Mouse (Mus musculus) skeletal muscle tissue, adult 2 months (tissue): Measurements from ENCODE around the gene Hic1.

Source experiments
- DNase-seq: peaks from one replicate; pipeline ENCODE4 v3.0.0-alpha.2; 2012; ENCODE audit warnings: low read depth, low spot score

Gene Hic1

DNA sequence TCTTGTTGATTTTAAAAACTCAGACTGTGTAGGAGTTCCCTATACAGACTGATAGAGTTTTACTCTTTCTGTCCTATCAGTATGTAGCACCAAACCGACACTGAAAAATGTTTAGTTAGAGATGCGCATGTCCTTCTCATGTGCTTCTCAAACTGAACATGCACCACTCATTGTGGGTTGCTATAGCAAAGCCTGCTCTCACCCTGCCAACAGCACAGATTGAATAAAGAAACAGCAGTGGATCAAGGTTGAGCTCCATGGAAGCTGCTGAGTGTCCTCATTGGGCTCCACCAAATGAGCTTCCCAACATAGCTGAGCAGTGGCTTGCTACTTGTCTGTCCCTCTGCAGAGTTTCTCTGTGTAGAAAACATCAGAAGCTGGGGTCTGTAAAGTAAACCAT is 51.2 kb downstream of the Hic1 start:
- no peak for DNase-seq

DNA sequence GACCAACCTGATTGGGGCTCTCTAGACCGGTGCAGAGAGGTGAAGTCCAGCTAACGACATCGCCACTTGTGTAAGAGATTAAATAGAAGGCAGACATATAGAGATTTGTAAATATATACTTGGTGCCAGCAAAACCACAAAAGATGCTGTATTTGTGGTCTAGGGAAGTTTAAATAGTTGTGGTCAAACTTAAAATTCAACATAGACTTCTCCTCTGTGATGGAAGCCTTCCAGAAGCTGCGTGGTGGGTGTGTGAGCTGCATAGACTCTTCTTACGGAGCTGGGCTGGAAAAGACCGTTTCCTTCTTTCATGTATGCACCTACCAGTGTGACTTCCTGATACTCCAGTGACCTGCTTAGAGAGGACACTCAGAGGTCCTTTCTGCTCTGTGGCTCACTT is 52.9 kb downstream of the Hic1 start:
- no peak for DNase-seq
